In genomic region chr2:32304145-32304832, GRCm38 (mm10) we compare ENCODE assay signal across 8 mouse cellular contexts. TPM values are rescaled to one million over a fixed set of nuclear protein-coding genes. Genes with fewer than 3 reads are reported as not detected.
DNase-seq lines count a peak whose midpoint lies in the region; ATAC-seq and TF ChIP-seq lines count a peak whose summit lies in the region.

No protein-coding gene starts in this region.

- no peak overlapping the region for H3K9ac ChIP-seq in embryonic facial prominence, embryonic 14.5 days (ENCODE audit: low read depth, low read length)
- no peak overlapping the region for H3K9ac ChIP-seq in kidney, embryonic 14.5 days (ENCODE audit: low read depth, low read length)

- H3K9me3 ChIP-seq in embryonic facial prominence, embryonic 14.5 days (ENCODE audit: control insufficient read depth, low read length), result no peaks in the 10 kb centered on the region
- no peaks in the 10 kb centered on the region for H3K9me3 ChIP-seq in kidney, embryonic 14.5 days (ENCODE audit: control insufficient read depth, low read length)

- peak; percentile 67 for ATAC-seq in embryonic facial prominence, embryonic 14.5 days (ENCODE audit: low read depth)
- peak; percentile 64; the same call in 1 of the 2 replicates for ATAC-seq in kidney, embryonic 14.5 days (ENCODE audit: low FRiP score, low TSS enrichment)

- H3K4me2 ChIP-seq in embryonic facial prominence, embryonic 14.5 days (ENCODE audit: low read depth, low read length), result no peak overlapping the region
- H3K4me2 ChIP-seq in kidney, embryonic 14.5 days (replicated peaks; ENCODE audit: low read depth, low read length), result no peak overlapping the region

- H3K27me3 ChIP-seq in embryonic facial prominence, embryonic 14.5 days (replicated peaks; ENCODE audit: control insufficient read depth, insufficient read depth, low read length), result no peaks in the 10 kb centered on the region
- H3K27me3 ChIP-seq in kidney, embryonic 14.5 days (ENCODE audit: control insufficient read depth, insufficient read depth, low read length), result no peaks in the 10 kb centered on the region

- TF ChIP-seq POLR2A in bone marrow macrophage, adult 2 months (IDR thresholded peaks at IDR 0.05; ENCODE audit: borderline replicate concordance, low read depth, low read length), result no peak

- H3K36me3 ChIP-seq in embryonic facial prominence, embryonic 14.5 days (ENCODE audit: control insufficient read depth, insufficient read depth, low read length), result peaks cover 98% of the 10 kb centered on the region
- H3K36me3 ChIP-seq in kidney, embryonic 14.5 days (ENCODE audit: control insufficient read depth, insufficient read depth, low read length), result peaks cover 89% of the 10 kb centered on the region

- WGBS in embryonic facial prominence, embryonic 14.5 days, result 55% methylated on average over 8 of the region's 8 CpGs
- WGBS in kidney, embryonic 14.5 days, result 58% methylated on average over 8 of the region's 8 CpGs

- no peaks in the 10 kb centered on the region for H3K4me1 ChIP-seq in bone marrow macrophage, adult 2 months (ENCODE audit: control insufficient read depth, insufficient read depth, low read length)
- no peaks in the 10 kb centered on the region for H3K4me1 ChIP-seq in embryonic facial prominence, embryonic 14.5 days (ENCODE audit: control insufficient read depth, insufficient read depth, low read length)
- H3K4me1 ChIP-seq in kidney, embryonic 14.5 days (ENCODE audit: control insufficient read depth, insufficient read depth, low read length), result no peaks in the 10 kb centered on the region

- 0 out of 2 replicates have a peak, but pooled peaks have one; percentile 15 for TF ChIP-seq CTCF in bone marrow macrophage, adult 2 months (IDR thresholded peaks at IDR 0.05; ENCODE audit: low read depth, low read length)

- H3K4me3 ChIP-seq in bone marrow macrophage, adult 2 months (ENCODE audit: insufficient read depth, low read length), result no peak overlapping the region
- no peak overlapping the region for H3K4me3 ChIP-seq in embryonic facial prominence, embryonic 14.5 days (ENCODE audit: low read depth, low read length)
- H3K4me3 ChIP-seq in kidney, embryonic 14.5 days (ENCODE audit: low read length), result no peak overlapping the region

- peak; percentile 87 for DNase-seq in heart, adult 11 months
- DNase-seq in heart, adult 8-10 months (ENCODE audit: low spot score), result no peak
- DNase-seq in B cell, adult 2 months, result peak; percentile 57 to 65
- DNase-seq in embryonic facial prominence, embryonic 14.5 days (ENCODE audit: low spot score), result peak; percentile 62
- DNase-seq in mesoderm, embryonic 11.5 days (ENCODE audit: low read depth, low spot score), result peak; percentile 63
- peak; percentile 33 to 73 for DNase-seq in thymus, postnatal 10 days (ENCODE audit: low spot score in 2 of 2)

- no peak overlapping the region for H3K27ac ChIP-seq in bone marrow macrophage, adult 2 months (ENCODE audit: insufficient read depth, low read depth, low read length)
- H3K27ac ChIP-seq in embryonic facial prominence, embryonic 14.5 days (replicated peaks; ENCODE audit: low read depth, low read length), result no peak overlapping the region
- no peak overlapping the region for H3K27ac ChIP-seq in kidney, embryonic 14.5 days (ENCODE audit: low read depth, low read length)

RNA-seq across cellular contexts. Expression of gene Swi5, which starts 16.4 kb away (rescaled TPM):
- total RNA-seq in heart, adult 8-10 months (2022), result 100 to 1,000 TPM; 221 to 257 (median 231) TPM
- polyA plus RNA-seq in bone marrow macrophage, adult 2 months (2012; ENCODE audit: insufficient read depth, insufficient read length, missing spikeins), result 168 and 170 TPM in 2 replicates
- 206 and 249 TPM in 2 replicates for polyA plus RNA-seq in embryonic facial prominence, embryonic 14.5 days (2014; fragmentation: Nextera tagmentation; extraction: Ambion mirVana)
- polyA plus RNA-seq in kidney, embryonic 14.5 days (2014; fragmentation: Nextera tagmentation; extraction: Ambion mirVana), result 142 and 529 TPM in 2 replicates

RNA-seq across cellular contexts. Expression of gene Golga2, which starts 17.1 kb away (rescaled TPM):
- 10 to 100 TPM; 75.1 to 88.9 (median 80.2) TPM for total RNA-seq in heart, adult 8-10 months (2022)
- 44.9 and 47.3 TPM in 2 replicates for polyA plus RNA-seq in bone marrow macrophage, adult 2 months (2012; ENCODE audit: insufficient read depth, insufficient read length, missing spikeins)
- polyA plus RNA-seq in embryonic facial prominence, embryonic 14.5 days (2014; fragmentation: Nextera tagmentation; extraction: Ambion mirVana), result 27.2 and 33.1 TPM in 2 replicates
- polyA plus RNA-seq in kidney, embryonic 14.5 days (2014; fragmentation: Nextera tagmentation; extraction: Ambion mirVana), result 12.4 and 21.3 TPM in 2 replicates

RNA-seq across cellular contexts. Expression of gene Uck1, which starts 44.3 kb away (rescaled TPM):
- total RNA-seq in heart, adult 8-10 months (2022), result 10 to 100 TPM; 22.9 to 24.5 (median 23.3) TPM
- 28.7 and 32.9 TPM in 2 replicates for polyA plus RNA-seq in bone marrow macrophage, adult 2 months (2012; ENCODE audit: insufficient read depth, insufficient read length, missing spikeins)
- 58.6 and 60.6 TPM in 2 replicates for polyA plus RNA-seq in embryonic facial prominence, embryonic 14.5 days (2014; fragmentation: Nextera tagmentation; extraction: Ambion mirVana)
- polyA plus RNA-seq in kidney, embryonic 14.5 days (2014; fragmentation: Nextera tagmentation; extraction: Ambion mirVana), result 64.1 and 64.3 TPM in 2 replicates

RNA-seq across cellular contexts. Expression of gene Ciz1, which starts 47.8 kb away (rescaled TPM):
- total RNA-seq in heart, adult 8-10 months (2022), result 10 to 100 TPM; 25.8 to 34.9 (median 28.0) TPM
- 101 and 103 TPM in 2 replicates for polyA plus RNA-seq in bone marrow macrophage, adult 2 months (2012; ENCODE audit: insufficient read depth, insufficient read length, missing spikeins)
- 41.9 and 48.0 TPM in 2 replicates for polyA plus RNA-seq in embryonic facial prominence, embryonic 14.5 days (2014; fragmentation: Nextera tagmentation; extraction: Ambion mirVana)
- 36.2 and 50.3 TPM in 2 replicates for polyA plus RNA-seq in kidney, embryonic 14.5 days (2014; fragmentation: Nextera tagmentation; extraction: Ambion mirVana)

RNA-seq across cellular contexts. Expression of gene Dnm1, which starts 48.8 kb away (rescaled TPM):
- total RNA-seq in heart, adult 8-10 months (2022), result 1 to 10 TPM; 3.5 to 7.5 (median 4.6) TPM
- 0.66 and 1.1 TPM in 2 replicates for polyA plus RNA-seq in bone marrow macrophage, adult 2 months (2012; ENCODE audit: insufficient read depth, insufficient read length, missing spikeins)
- 34.1 and 41.7 TPM in 2 replicates for polyA plus RNA-seq in embryonic facial prominence, embryonic 14.5 days (2014; fragmentation: Nextera tagmentation; extraction: Ambion mirVana)
- polyA plus RNA-seq in kidney, embryonic 14.5 days (2014; fragmentation: Nextera tagmentation; extraction: Ambion mirVana), result 8.4 and 11.5 TPM in 2 replicates
